Mouse (Mus musculus) forebrain, embryonic 14.5 days (tissue): ENCODE data around the gene Gucy2e. TPM values are rescaled to one million over a fixed set of nuclear protein-coding genes. Genes with fewer than 3 reads are reported as not detected.
A peak's percentile ranks its signal among the peaks of the same experiment; 100 is the strongest.

ENCODE experiments used
- ATAC-seq: fragments of 200-750 bp; cut with Nextera tagmentation; 2 replicates; pipeline ENCODE4 v1.8.0; 2017; ENCODE audit warnings: mild to moderate bottlenecking, moderate library complexity
- DNase-seq: peaks from one replicate; pipeline ENCODE4 v3.0.0-alpha.2; 2015; ENCODE audit warnings: low spot score
- H3K27ac ChIP-seq: fragments of 300-500 bp; sonication (generic); 2 replicates; pipeline ENCODE4 v1.5.1; 2014; ENCODE audit warnings: low read depth, mild to moderate bottlenecking, control low read depth, low read length, moderate library complexity
- H3K27me3 ChIP-seq: fragments of 300-500 bp; sonication (generic); replicated peaks from 2 replicates; pipeline ENCODE4 v1.6.1; 2014; ENCODE audit warnings: low read length, control low read depth, mixed read lengths; ENCODE audit not compliant: control insufficient read depth, insufficient read depth
- H3K36me3 ChIP-seq: fragments of 300-500 bp; sonication (generic); 2 replicates; pipeline ENCODE4 v1.6.1; 2014; ENCODE audit warnings: low read length, control low read depth; ENCODE audit not compliant: control insufficient read depth, insufficient read depth
- H3K4me1 ChIP-seq: fragments of 300-500 bp; sonication (generic); 2 replicates; pipeline ENCODE4 v1.6.1; 2014; ENCODE audit warnings: antibody characterized with exemption, low read length, control low read depth; ENCODE audit not compliant: control insufficient read depth, insufficient read depth
- H3K4me2 ChIP-seq: fragments of 300-500 bp; sonication (generic); 2 replicates; pipeline ENCODE4 v1.6.1; 2014; ENCODE audit warnings: mild to moderate bottlenecking, control low read depth, low read length
- H3K4me3 ChIP-seq: fragments of 300-500 bp; sonication (generic); 2 replicates; pipeline ENCODE4 v1.5.1; 2014; ENCODE audit warnings: low read depth, low read length, control low read depth
- H3K9ac ChIP-seq: fragments of 300-500 bp; sonication (generic); 2 replicates; pipeline ENCODE4 v1.6.1; 2014; ENCODE audit warnings: mild to moderate bottlenecking, low read length, control low read depth, moderate library complexity
- H3K9me3 ChIP-seq: fragments of 300-500 bp; sonication (generic); replicated peaks from 2 replicates; pipeline ENCODE4 v1.6.1; 2016; ENCODE audit warnings: low read length, control low read depth, mixed read lengths; ENCODE audit not compliant: control insufficient read depth
- WGBS: fragments of 180-500 bp; shearing (Covaris S2); extraction: QIAGEN DNeasy Blood & Tissue Kit; methylation state at CpG from one replicate; pipeline ENCODE4 v1.1.7; 2014; 5-methylcytosine and 5-hydroxymethylcytosine counted together
- polyA plus RNA-seq: library from polyadenylated mRNA; unstranded; fragments of >200 nt; fragmentation: Nextera tagmentation; extraction: Ambion mirVana; gene quantifications from 2 replicates; pipeline ENCODE4 v1.2.1, GENCODE M21; 2014

Gucy2e gene
- polyA plus RNA-seq, 1 experiment from 2014 or later, result 0.41 TPM

DNA sequence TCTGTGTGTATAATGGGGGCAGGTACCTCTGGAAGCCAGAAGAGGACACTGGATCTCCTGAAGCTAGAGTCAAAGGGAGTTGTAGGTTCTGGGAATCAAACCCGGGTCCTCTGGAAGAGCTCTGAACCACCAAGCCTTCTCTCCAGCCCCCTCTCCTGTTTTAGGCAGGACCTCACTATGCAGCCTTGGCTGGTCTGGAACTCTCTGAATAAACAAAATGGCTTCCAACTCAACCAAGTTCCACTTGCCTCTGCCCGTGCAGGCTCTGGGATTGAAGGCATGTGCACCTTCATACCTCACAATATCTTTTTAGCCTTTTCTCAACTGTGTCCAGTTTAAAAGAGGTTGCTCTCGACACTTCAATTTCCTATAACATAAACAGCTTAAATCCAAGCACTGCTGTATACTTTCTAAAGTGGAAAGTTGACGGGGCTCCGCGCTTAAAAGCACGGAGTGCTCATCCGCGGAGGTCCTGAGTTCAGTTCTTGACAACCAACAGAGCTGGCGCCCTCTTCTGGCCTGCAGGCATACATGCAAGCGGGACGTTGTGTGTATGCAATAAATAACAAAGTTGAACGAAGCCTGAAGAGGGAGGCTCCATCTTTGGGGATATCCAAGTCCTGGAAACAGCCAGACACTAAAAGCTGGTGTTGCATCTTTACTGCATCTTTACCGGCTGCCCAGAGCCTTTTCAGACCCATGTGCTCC, 14.5 kb upstream of the Gucy2e start:
- Histone ChIP-seq H3K4me3 (no peak overlapping the region), H3K9me3 (no peaks in the 10 kb centered on the region), H3K4me2 (no peak overlapping the region), H3K36me3 (no peaks in the 10 kb centered on the region), H3K27ac (no peak overlapping the region), H3K4me1 (no peaks in the 10 kb centered on the region), H3K27me3 (no peaks in the 10 kb centered on the region), H3K9ac (no peak overlapping the region)
- ATAC-seq (no peak), DNase-seq (no peak)
- WGBS, result 63% methylated on average over 14 of the region's 14 CpGs

DNA sequence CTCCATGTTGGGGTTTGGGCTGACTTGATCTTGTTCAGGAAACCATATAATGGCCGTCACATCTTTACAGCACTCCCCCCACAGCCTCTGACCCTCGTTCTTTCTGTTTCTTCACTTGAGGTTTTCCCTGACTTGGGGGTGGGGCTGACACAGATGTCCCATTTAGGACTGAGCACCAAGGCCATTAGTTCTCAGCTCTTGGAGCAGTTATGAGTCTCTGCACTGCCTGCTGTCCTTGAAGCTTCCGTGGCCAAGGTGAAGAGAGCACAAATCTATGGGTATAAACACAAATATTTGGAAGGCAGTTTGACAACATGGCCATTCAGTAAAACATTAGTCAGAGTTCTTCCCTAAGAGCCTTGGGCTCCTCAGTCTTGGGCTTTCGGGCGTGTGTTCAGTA, 13.3 kb upstream of the Gucy2e start:
- Histone ChIP-seq H3K4me2 (no peak overlapping the region), H3K4me1 (no peaks in the 10 kb centered on the region), H3K4me3 (no peak overlapping the region), H3K27me3 (no peaks in the 10 kb centered on the region), H3K9ac (no peak overlapping the region), H3K27ac (no peak overlapping the region), H3K9me3 (no peaks in the 10 kb centered on the region), H3K36me3 (no peaks in the 10 kb centered on the region)
- WGBS, result 85% methylated on average over 5 of the region's 5 CpGs
- no peak for ATAC-seq
- no peak for DNase-seq

- Histone ChIP-seq H3K27me3 (no peaks in the 10 kb centered on the region), H3K4me1 (no peaks in the 10 kb centered on the region), H3K9ac (no peak overlapping the region), H3K4me2 (no peak overlapping the region), H3K4me3 (no peak overlapping the region), H3K27ac (no peak overlapping the region), H3K9me3 (no peaks in the 10 kb centered on the region), H3K36me3 (no peaks in the 10 kb centered on the region)
- WGBS, result 83% methylated on average over 3 of the region's 3 CpGs
- ATAC-seq (no peak), DNase-seq (no peak)
Observed at GRCm38 (mm10) chr11:69249131-69249530, 12.3 kb upstream of the Gucy2e start.

DNA sequence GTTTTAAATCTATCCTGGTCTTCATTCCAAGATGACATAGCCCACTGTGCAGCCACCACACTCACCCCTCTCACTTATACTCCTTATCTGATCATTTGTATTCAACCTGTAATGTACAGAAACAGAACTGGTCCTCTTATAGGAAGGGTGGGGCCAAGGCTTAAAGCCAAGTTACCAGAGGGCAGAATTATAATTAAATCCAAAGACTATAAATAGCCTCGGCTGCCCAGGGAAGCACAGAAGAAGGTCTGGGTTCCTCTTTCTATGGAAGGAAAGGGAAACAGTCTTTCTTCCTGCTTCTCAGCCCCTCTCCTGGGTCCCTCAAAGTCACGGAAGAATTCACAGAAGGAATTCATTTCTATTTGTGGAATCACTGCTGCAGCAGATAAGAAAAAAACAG, 8.8 kb upstream of the Gucy2e start:
- Histone ChIP-seq H3K27me3 (no peaks in the 10 kb centered on the region), H3K9ac (no peak overlapping the region), H3K27ac (no peak overlapping the region), H3K4me1 (no peaks in the 10 kb centered on the region), H3K9me3 (no peaks in the 10 kb centered on the region), H3K4me2 (no peak overlapping the region), H3K4me3 (no peak overlapping the region), H3K36me3 (no peaks in the 10 kb centered on the region)
- 30% methylated on average over 2 of the region's 2 CpGs for WGBS
- DNase-seq, result no peak
- ATAC-seq, result no peak

- H3K36me3 ChIP-seq, result no peaks in the 10 kb centered on the region
- WGBS, result 21% methylated on average over 2 of the region's 2 CpGs
- DNase-seq (peak; percentile 81), ATAC-seq (no peak)
- H3K4me1 ChIP-seq, result no peaks in the 10 kb centered on the region
- H3K9me3 ChIP-seq, result no peaks in the 10 kb centered on the region
- H3K9ac ChIP-seq, result no peak overlapping the region
- H3K27me3 ChIP-seq, result no peaks in the 10 kb centered on the region
- no peak overlapping the region for H3K4me2 ChIP-seq
- H3K27ac ChIP-seq, result no peak overlapping the region
- no peak overlapping the region for H3K4me3 ChIP-seq
Observed at GRCm38 (mm10) chr11:69244911-69245310, 8.1 kb upstream of the Gucy2e start.

DNA sequence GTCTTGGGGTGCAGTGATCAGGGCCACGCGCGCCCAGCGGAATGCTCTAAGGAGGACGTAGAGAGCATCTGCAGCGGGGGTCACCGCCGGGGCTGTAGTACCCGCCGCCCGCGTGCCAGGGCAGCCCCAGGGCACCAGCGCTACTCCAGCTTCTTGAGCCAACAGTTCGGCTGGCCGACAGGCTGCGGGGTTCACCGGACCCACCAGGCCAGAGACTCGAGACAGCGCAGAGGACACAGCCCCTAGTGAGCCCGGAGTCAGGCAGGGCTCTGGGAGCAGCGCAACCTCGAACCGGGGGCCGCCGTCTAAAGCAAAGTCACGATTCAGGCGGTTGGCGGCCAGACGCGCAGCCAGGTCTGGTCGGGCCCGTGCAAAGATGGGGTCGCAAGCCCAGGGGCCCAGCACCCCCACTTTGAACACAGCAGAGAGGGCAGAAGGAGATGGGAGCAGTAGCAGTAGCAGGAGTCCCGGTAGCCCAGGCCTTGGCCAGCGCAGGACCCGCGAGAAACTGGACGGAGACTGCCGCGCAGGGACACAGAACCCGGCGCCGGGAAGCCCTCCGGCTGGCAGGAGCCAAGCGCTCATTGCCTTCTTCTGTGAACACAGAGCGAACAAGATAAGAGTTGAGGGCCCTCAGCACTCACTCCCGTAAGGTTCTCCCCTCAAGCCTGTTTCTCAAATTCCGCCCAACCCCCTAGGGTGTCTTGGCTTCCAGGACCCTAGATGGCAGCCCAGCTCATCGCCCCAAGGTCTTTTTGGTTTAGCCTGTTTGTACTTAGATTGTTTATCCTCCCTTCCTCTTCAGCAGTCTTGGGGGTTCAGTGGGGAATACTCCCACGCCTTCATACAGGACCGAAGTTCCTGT, 543 bp downstream of the Gucy2e start:
- DNase-seq, result no peak
- ATAC-seq, result peak; percentile 38; the same call in 1 of the 2 replicates
- Histone ChIP-seq H3K4me3 (peak overlapping the region; percentile 39), H3K4me1 (peaks cover 5% of the 10 kb centered on the region), H3K27ac (no peak overlapping the region), H3K36me3 (no peaks in the 10 kb centered on the region), H3K27me3 (peaks cover 14% of the 10 kb centered on the region), H3K9ac (peak overlapping the region; percentile 60), H3K4me2 (peak overlapping the region; percentile 73), H3K9me3 (no peaks in the 10 kb centered on the region)
- 3% methylated on average over 50 of the region's 51 CpGs for WGBS

GRCm38 (mm10) chr11:69235285-69236060, 1.4 kb downstream of the Gucy2e start:
- 1% methylated on average over 33 of the region's 33 CpGs for WGBS
- Histone ChIP-seq H3K9me3 (no peaks in the 10 kb centered on the region), H3K4me2 (peak overlapping the region; percentile 73), H3K4me3 (peak overlapping the region; percentile 39), H3K27ac (peak overlapping the region; percentile 53; the same call in 1 of the 2 replicates), H3K27me3 (peaks cover 14% of the 10 kb centered on the region), H3K36me3 (no peaks in the 10 kb centered on the region), H3K9ac (peak overlapping the region; percentile 60), H3K4me1 (peaks cover 5% of the 10 kb centered on the region)
- peak; percentile 96 for ATAC-seq
- DNase-seq, result peak; percentile 86

- DNase-seq (no peak), ATAC-seq (no peak)
- Histone ChIP-seq H3K4me3 (no peak overlapping the region), H3K27me3 (peaks cover 14% of the 10 kb centered on the region), H3K9me3 (no peaks in the 10 kb centered on the region), H3K36me3 (no peaks in the 10 kb centered on the region), H3K4me2 (no peak overlapping the region), H3K4me1 (peaks cover 5% of the 10 kb centered on the region), H3K9ac (no peak overlapping the region), H3K27ac (no peak overlapping the region)
- WGBS, result 69% methylated on average over 2 of the region's 2 CpGs
Observed at GRCm38 (mm10) chr11:69233141-69233540, 3.7 kb downstream of the Gucy2e start.
